Mouse (Mus musculus) stomach, embryonic 14.5 days (tissue): Measurements from ENCODE around the gene Znhit6. TPM values are rescaled to one million over a fixed set of nuclear protein-coding genes. Genes with fewer than 3 reads are reported as not detected.

Experiments used
- polyA plus RNA-seq: library from polyadenylated mRNA; unstranded; fragments of >200 nt; fragmentation: Nextera tagmentation; extraction: Ambion mirVana; gene quantifications from 2 replicates; pipeline ENCODE4 v1.2.1, GENCODE M21; 2014

Znhit6 gene
- polyA plus RNA-seq, 1 experiment from 2014 or later = 33.4 TPM

Other genes with a start within 250 kb of the Znhit6 start
- 20.9 and 25.8 TPM in 2 replicates for gene Ccn1, start 73.8 kb downstream of the Znhit6 start, polyA plus RNA-seq
- 22.3 and 24.0 TPM in 2 replicates for gene Ddah1, start 182.5 kb downstream of the Znhit6 start, polyA plus RNA-seq